Mouse (Mus musculus): ENCODE measurements around the gene Ddx1. TPM values are rescaled to one million over a fixed set of nuclear protein-coding genes. Genes with fewer than 3 reads are reported as not detected.

Gene Ddx1
- 3.4 and 7.8 TPM in 2 replicates for polyA plus RNA-seq (2012; rRNA removed)

GRCm38 (mm10) chr12:13248691-13249572 is at the start of gene Ddx1:
Gene Ddx1, minus strand, starts transcription at chr12:13249213.
- H3K4me3 ChIP-seq (replicated peaks; ENCODE audit: extremely low read depth, low read depth, low read length), result peak within 1 kb of the TSS; percentile 89
- DNase-seq, result peak; percentile 78
- WGBS, result 3% methylated on average over 59 of the region's 59 CpGs
- H3K4me1 ChIP-seq (ENCODE audit: control insufficient read depth, insufficient read depth, low read length), result peaks cover 3% of the 10 kb centered on the region
- TF ChIP-seq POLR2A (IDR thresholded peaks at IDR 0.05; ENCODE audit: borderline replicate concordance, extremely low read depth, low read depth, low read length) (peak; percentile 51; the same call in 1 of the 2 replicates), CTCF (IDR thresholded peaks at IDR 0.05; ENCODE audit: insufficient read depth, low read length) (no peak)

GRCm38 (mm10) chr12:13293421-13293881 is 44.4 kb upstream of the Ddx1 start:
- Histone ChIP-seq H3K4me1 (ENCODE audit: control insufficient read depth, insufficient read depth, low read length) (no peaks in the 10 kb centered on the region), H3K4me3 (replicated peaks; ENCODE audit: extremely low read depth, low read depth, low read length) (no peak overlapping the region)
- TF ChIP-seq POLR2A (IDR thresholded peaks at IDR 0.05; ENCODE audit: borderline replicate concordance, extremely low read depth, low read depth, low read length) (no peak), CTCF (IDR thresholded peaks at IDR 0.05; ENCODE audit: insufficient read depth, low read length) (no peak)
- no peak for DNase-seq
- 57% methylated on average over 3 of the region's 3 CpGs for WGBS

DNA sequence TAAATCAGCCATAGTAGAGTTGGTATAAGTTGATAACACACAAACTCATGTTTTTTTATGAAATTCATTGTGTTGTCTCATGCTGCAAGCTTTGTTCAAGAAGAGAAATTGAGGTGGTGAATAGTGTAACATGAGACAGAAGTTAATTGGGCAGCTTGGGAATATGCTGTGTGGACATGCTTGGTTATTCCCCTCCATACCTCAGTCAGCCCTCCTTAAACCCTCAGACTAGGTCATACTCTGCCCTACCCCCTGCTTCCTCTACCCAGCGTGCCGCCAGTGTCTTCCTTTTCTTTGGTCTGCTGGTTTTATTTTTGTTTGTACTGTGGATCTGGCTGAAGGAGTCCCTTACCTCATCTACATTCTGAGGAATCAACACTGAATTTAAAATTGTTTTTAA is 42.4 kb upstream of the Ddx1 start:
- DNase-seq, result no peak
- no peaks in the 10 kb centered on the region for H3K4me1 ChIP-seq (ENCODE audit: control insufficient read depth, insufficient read depth, low read length)
- TF ChIP-seq POLR2A (IDR thresholded peaks at IDR 0.05; ENCODE audit: borderline replicate concordance, extremely low read depth, low read depth, low read length), result no peak
- TF ChIP-seq CTCF (IDR thresholded peaks at IDR 0.05; ENCODE audit: insufficient read depth, low read length), result no peak
- 98% methylated on average over 2 of the region's 2 CpGs for WGBS
- H3K4me3 ChIP-seq (replicated peaks; ENCODE audit: extremely low read depth, low read depth, low read length), result no peak overlapping the region

DNA sequence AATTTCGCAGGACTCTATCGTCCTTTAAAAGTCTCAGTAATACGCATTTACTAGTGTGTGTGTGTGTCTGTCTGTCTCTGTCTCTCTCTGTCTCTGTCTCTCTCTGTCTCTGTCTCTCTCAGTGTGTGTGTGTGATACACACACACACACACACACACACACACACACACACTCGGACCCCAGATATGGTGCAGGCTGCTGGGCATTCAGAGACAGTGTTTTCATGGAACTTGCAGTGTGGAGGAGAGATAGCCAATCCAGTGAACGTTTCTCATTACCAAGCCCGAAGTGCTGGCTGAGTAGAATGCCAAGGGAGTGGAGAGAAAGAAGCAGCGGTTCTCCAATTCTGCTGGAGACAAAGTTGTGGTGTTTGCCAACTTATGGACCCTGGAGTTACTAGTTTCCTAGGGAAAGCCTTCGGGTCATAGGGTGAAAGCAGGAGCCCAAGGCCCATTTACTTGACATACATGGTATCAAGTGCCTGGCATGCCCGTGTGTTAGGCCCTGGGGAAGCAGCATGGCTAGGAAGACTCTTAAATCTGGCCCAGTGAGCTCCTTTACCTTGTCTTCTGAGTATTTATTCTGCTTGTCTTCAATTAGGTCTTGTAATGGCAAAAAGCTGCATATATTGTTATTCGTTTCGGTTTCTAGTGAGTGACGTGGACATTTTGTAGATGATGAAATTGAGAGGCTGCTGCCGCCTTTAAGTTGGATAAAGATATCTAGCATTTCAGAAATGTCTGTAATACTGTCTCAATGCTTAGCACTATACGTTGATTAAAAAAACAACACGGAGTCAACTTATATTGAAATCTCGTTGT is 20.8 kb upstream of the Ddx1 start:
- DNase-seq, result no peak
- TF ChIP-seq POLR2A (IDR thresholded peaks at IDR 0.05; ENCODE audit: borderline replicate concordance, extremely low read depth, low read depth, low read length) (no peak), CTCF (IDR thresholded peaks at IDR 0.05; ENCODE audit: insufficient read depth, low read length) (no peak)
- Histone ChIP-seq H3K4me1 (ENCODE audit: control insufficient read depth, insufficient read depth, low read length) (peaks cover 4% of the 10 kb centered on the region; the same call in 1 of the 2 replicates), H3K4me3 (replicated peaks; ENCODE audit: extremely low read depth, low read depth, low read length) (peak overlapping the region; percentile 94)
- WGBS, result 40% methylated on average over 16 of the region's 16 CpGs

GRCm38 (mm10) chr12:13268826-13269449 is 19.9 kb upstream of the Ddx1 start, which contains the start of gene Nbas:
Gene Nbas, plus strand, starts transcription at chr12:13269133.
- peak; percentile 88 for DNase-seq
- peak; percentile 44; the same call in 1 of the 2 replicates for TF ChIP-seq POLR2A (IDR thresholded peaks at IDR 0.05; ENCODE audit: borderline replicate concordance, extremely low read depth, low read depth, low read length)
- TF ChIP-seq CTCF (IDR thresholded peaks at IDR 0.05; ENCODE audit: insufficient read depth, low read length), result no peak
- Histone ChIP-seq H3K4me1 (ENCODE audit: control insufficient read depth, insufficient read depth, low read length) (peaks cover 4% of the 10 kb centered on the region; the same call in 1 of the 2 replicates), H3K4me3 (replicated peaks; ENCODE audit: extremely low read depth, low read depth, low read length) (peak within 1 kb of the TSS; percentile 94)
- WGBS, result 2% methylated on average over 38 of the region's 38 CpGs

DNA sequence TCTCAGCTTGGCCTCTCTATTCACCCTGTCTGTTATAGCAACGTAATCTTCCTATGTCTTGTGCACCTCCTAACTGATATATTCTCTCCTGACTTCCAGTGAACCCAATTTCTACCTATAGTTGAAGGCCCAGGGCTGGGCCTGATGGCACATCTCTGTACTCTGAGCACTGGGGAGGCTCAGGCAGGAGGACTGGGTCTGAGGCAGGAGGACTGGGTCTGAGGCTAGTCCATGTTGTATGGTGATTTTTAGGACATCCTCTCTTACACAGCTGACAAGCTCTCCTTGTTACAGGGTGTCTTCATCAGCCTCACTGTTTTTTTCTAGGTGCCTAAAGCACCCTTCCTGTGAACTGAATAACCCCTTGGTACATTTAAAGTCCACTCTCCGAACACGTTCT is 19.4 kb upstream of the Ddx1 start:
- Histone ChIP-seq H3K4me3 (replicated peaks; ENCODE audit: extremely low read depth, low read depth, low read length) (no peak overlapping the region), H3K4me1 (ENCODE audit: control insufficient read depth, insufficient read depth, low read length) (peaks cover 4% of the 10 kb centered on the region; the same call in 1 of the 2 replicates)
- WGBS, result 32% methylated on average over 3 of the region's 3 CpGs
- DNase-seq, result no peak
- TF ChIP-seq POLR2A (IDR thresholded peaks at IDR 0.05; ENCODE audit: borderline replicate concordance, extremely low read depth, low read depth, low read length) (no peak), CTCF (IDR thresholded peaks at IDR 0.05; ENCODE audit: insufficient read depth, low read length) (no peak)

GRCm38 (mm10) chr12:13255701-13256100 is 6.7 kb upstream of the Ddx1 start:
- TF ChIP-seq CTCF (IDR thresholded peaks at IDR 0.05; ENCODE audit: insufficient read depth, low read length) (no peak), POLR2A (IDR thresholded peaks at IDR 0.05; ENCODE audit: borderline replicate concordance, extremely low read depth, low read depth, low read length) (no peak)
- 85% methylated on average over 2 of the region's 2 CpGs for WGBS
- no peaks in the 10 kb centered on the region for H3K4me1 ChIP-seq (ENCODE audit: control insufficient read depth, insufficient read depth, low read length)
- no peak for DNase-seq
- no peak overlapping the region for H3K4me3 ChIP-seq (replicated peaks; ENCODE audit: extremely low read depth, low read depth, low read length)

- DNase-seq, result no peak
- TF ChIP-seq CTCF (IDR thresholded peaks at IDR 0.05; ENCODE audit: insufficient read depth, low read length) (no peak), POLR2A (IDR thresholded peaks at IDR 0.05; ENCODE audit: borderline replicate concordance, extremely low read depth, low read depth, low read length) (no peak)
- 30% methylated on average over 3 of the region's 3 CpGs for WGBS
- Histone ChIP-seq H3K4me1 (ENCODE audit: control insufficient read depth, insufficient read depth, low read length) (no peaks in the 10 kb centered on the region), H3K4me3 (replicated peaks; ENCODE audit: extremely low read depth, low read depth, low read length) (no peak overlapping the region)
Observed at GRCm38 (mm10) chr12:13255068-13255467, 6.1 kb upstream of the Ddx1 start.

DNA sequence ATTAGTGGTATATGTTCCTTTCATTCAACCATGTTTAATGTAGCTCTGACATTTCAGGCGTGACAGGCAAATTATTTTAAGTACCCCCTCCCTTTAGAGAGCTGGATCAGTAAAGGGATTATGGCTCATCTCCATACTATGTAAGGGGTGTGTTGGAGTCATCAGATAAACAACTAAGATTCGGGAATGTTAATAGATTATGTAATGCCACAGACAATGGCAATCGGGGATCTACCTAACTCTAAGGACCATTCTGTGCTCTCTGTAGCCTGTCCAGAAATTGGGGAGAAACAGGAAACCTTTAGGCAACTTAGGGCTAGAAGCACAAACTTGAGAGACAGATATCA is 533 bp upstream of the Ddx1 start:
- H3K4me3 ChIP-seq (replicated peaks; ENCODE audit: extremely low read depth, low read depth, low read length), result no peak overlapping the region
- no peak for DNase-seq
- 76% methylated on average over 3 of the region's 3 CpGs for WGBS
- H3K4me1 ChIP-seq (ENCODE audit: control insufficient read depth, insufficient read depth, low read length), result peaks cover 3% of the 10 kb centered on the region
- TF ChIP-seq CTCF (IDR thresholded peaks at IDR 0.05; ENCODE audit: insufficient read depth, low read length) (no peak), POLR2A (IDR thresholded peaks at IDR 0.05; ENCODE audit: borderline replicate concordance, extremely low read depth, low read depth, low read length) (no peak)

Data from lung, adult 2 months (tissue).